Mouse (Mus musculus) left cerebral cortex, adult 8-10 months (tissue): Measurements from ENCODE around the gene Ptpn1. TPM values are rescaled to one million over a fixed set of nuclear protein-coding genes. Genes with fewer than 3 reads are reported as not detected.

Experiments used
- DNase-seq, 2 experiments: peaks; one replicate each; pipeline ENCODE4 v3.0.0; 2022; ENCODE audit warnings: low spot score in 2 of 2
- total RNA-seq, 4 experiments: library from RNA; stranded (reverse); gene quantifications; 2 replicates each; pipeline ENCODE4 v1.2.4; 2022

Ptpn1 gene
- 10 to 100 TPM; 40.0 to 54.9 (median 50.1) TPM for total RNA-seq

DNA sequence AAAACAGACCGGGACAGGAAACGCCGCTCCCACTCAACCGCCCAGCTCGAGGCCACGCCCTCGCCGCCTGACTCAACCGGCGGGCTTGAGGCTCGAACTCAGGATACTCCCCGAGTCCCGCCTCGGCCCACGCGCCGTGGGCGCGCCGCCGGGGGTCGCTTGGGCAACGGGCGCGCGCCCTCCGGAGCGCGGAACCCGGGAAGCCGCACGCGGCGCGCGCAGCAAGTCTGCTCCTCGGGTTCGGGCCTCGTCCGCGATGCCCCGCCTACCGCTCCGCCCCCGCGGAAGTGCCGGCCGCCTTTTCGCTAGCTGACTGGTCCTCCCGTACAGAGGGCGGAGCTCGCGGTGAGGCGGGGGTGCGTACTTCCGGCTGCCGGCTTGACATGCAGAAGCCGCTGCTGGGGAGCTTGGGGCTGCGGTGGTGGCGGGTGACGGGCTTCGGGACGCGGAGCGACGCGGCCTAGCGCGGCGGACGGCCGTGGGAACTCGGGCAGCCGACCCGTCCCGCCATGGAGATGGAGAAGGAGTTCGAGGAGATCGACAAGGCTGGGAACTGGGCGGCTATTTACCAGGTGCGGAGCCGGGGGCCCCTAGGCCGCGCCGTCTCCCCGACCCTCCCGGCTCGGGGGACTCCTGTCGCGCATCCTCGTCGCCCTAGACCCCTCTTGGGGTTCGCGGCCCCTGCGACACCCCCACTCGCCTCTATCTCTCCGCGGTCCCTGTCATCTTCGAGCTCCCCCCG, at the start of gene Ptpn1:
Ptpn1 (plus strand) TSS at position 73 of the 742 bp plus-strand sequence.
- DNase-seq, result peak; percentile 95 to 97

DNA sequence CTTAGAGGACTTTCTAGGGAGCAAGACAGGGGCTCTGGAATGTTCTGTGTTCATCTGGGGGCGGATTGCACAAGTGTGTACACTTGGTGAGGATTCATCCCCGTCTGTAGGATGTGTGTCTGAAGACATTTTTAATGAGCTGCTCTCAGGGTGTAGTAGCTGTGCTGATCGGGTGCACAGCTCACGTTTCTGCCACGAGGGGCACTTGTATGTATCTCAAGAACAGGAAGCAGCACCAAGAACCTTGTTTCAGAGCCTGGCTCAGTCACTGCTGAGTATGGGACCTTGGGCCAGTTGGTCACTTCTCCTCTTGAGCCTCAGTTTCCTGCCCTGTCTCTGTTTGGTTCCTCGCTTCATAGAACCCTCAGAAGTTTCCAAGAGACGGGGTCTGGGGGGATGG, 45.4 kb upstream of the Ptpn1 start:
- DNase-seq, result no peak

DNA sequence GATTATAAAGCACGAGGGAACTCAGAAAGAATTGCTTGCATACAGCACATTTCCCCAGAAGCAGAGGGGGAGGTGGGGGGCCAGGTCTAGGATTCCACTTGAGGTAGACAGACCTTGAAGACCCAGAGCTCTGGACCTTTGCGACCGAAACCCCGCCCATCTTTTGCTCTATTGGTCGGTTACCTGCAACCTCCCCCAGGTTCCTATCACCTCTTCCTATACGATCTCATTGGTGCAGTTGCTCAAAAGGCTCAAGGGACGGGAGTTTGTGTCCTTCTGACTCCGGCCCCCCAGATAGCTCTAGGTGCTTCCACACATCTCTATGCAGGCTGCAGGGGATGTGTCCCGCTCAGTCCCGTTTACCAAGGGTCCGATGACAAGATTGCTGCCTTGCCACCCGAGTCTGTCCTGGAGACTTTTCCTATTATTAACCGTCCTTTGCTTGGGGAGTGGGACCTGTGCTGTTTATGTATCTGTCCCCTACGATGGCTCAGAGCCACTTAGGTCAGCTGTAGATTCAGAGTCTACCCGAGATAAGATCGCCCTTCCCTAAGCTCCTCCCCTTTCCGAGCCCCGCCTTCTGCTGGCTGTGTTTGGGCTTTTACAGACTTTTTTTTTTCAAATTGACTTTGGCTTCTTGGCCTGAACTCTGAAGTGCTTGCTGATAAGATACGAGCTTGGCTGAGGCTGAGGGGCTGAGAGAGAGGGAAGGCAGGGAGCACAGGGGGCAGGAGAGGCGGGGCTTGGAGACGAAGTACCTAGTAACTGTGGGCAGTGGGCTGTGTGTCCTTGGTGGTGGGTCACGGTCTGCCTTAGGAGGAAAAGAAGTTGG, 44.1 kb upstream of the Ptpn1 start:
- no peak for DNase-seq

DNA sequence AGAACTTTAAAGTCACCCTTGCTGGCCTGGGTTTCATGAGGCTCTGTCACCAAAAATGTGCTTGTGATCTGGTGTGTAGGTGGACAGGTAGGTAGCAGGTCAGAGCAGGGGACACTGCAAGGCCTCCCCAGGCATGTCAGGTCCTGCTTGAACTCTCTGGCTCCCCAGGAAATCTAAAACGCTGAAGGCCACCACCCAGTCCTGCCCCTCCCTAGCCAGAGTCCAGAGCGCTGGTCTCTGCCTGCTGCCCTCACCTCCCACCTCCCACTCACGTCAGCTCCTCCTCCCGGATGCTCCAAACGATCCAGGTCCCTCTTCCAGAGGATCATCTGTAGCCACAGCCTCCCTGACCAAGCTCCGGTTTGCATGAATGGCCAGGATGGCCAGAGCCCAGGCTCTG, 43.0 kb upstream of the Ptpn1 start:
- no peak for DNase-seq

DNA sequence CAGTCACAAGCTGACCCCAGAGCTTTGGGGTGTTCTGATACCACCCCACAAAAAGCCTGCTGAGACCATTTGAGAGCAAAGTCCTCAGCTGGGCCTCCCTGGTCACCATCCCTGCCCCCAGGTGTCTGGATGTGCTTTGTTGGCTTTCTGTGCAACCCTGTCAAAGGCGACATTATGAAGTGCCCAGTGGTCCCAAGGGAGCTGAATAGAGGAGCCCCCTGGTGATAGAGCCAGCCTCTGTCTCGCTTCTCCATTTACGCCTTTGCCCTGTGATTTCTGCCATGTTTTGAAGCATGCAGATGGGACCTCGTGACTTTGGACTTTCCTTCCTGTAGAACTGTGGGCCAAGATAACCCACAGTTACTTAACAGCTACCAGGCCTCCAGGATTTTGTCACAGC, 42.0 kb upstream of the Ptpn1 start:
- no peak for DNase-seq

DNA sequence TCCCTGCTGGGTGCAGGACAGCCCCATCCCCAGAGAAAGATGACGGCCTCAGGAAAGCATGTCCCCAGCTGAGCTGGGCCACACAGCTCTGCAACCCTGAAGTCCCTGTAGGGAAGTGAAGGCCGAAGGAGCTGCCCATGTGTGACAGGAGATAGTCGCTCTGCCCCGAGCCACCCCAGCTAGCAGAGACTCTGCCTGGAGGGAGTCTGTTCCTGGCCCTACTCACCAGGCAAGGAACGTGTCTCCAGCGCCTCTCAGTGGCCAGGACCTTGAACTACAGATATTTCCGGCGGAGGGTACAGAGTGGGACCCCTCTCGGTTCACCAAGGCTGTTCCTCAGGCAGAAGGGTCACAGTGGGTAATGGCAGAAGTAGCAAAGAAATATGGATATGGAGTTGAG, 39.9 kb upstream of the Ptpn1 start:
- peak in 1 of 2 experiments; percentile 33 for DNase-seq

DNA sequence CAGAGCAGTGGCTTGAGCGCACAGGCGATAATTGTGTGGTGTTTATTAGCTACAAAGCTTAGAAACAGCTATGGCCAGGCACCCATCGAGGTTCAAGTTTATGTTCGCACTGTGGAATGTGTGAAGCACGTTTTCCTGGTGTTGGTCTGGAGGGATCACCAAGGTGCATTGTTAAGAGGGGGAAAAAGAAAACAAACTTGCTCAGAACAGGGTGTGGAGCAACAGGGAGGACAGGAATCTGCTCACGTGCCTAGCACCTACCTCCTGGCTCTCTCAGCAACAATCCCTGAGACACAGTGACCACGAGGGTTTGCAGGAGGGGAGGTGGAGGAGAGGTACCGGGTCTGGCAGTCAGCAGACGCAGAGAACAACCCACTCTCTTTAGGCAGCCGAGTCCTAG, 38.2 kb upstream of the Ptpn1 start:
- no peak for DNase-seq

DNA sequence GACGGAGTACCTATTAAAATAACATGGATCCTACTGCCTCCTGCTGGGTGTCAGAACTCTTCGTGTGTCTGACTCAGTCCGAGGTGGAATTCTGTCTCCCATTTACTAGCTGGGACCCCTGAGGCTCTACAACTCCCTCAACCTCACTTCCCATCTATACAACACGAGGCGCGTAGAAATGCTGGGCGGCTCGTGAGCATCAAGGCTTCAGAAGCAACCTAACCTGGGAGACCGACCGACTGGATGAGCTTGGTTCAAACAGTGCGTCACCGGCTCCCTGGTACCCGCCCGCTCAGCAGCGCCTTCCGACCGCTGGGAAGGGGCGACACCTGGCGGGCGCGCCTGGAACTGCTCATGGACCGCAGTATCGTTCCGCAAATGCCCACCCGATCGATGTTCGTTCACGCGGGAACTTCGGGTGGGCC, 36.9 kb upstream of the Ptpn1 start:
- DNase-seq, result peak; percentile 52 to 88

DNA sequence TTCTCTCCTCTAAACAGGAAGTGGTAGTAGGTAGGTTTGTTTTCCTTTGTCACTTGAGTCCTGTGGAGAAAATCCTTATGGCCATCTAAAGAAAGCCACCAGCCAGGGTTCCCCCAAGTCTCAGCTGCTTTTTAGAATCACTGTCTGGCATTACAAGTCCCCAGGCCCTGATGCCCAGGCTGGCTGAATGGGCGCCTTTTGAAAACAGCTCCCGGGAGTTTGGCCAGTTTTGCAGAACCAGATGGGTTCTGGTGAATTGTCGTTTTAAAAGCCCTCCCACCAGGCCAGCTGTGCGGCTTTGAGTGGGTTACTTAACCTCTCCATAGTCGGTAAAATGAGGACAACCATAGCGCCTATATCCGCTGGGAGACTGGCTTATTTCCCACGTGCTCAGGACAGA, 34.0 kb upstream of the Ptpn1 start:
- DNase-seq, result no peak

DNA sequence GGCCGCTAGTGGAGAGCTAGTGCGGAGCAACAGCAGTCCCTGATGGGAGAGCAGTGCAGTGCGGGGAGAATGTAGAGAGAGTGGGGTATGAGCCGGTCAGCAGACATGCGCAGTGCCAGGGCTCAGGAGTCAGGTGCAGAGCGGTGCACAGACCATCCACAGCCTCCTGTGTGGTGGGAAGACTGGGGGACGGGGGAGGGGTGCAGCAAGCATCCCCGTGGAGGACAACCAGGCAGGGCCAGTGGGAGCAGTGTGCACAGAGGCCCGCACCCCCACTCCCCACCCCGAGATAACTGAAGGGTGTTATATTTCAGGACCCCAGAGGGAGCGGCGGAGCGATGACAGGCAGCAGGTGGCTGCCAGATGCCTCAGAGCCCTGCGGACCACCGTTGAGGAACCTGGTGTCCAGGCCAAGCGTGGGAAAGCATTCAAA, 31.9 kb upstream of the Ptpn1 start:
- DNase-seq, result no peak

DNA sequence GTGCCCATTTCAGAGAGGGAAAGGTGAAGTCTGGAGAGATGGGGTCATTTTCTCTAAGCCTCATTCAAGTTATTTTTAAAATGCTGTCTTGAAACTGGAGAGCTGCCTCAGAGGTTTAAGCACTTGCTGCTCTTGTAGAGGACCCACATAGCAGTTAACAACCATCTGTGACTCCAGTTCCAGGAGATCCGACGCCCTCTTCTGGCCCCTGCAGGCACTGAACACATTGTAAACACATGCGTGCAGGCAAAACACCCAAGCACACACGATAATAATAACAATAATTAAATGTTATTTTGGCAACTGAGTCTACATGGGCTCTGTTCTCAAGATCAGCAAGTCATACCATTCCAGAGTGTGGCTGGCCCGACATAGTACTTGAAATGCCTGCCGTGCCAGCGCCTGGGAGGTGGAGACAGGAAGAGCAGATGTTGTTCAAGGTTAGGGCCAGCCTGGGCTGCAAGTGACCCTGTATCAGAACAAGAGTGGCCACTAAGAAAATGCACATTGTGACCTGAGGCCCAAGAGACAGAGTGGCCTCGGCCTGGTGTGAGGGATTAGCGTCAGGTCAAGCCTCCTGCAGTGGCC, 29.6 kb upstream of the Ptpn1 start:
- no peak for DNase-seq

DNA sequence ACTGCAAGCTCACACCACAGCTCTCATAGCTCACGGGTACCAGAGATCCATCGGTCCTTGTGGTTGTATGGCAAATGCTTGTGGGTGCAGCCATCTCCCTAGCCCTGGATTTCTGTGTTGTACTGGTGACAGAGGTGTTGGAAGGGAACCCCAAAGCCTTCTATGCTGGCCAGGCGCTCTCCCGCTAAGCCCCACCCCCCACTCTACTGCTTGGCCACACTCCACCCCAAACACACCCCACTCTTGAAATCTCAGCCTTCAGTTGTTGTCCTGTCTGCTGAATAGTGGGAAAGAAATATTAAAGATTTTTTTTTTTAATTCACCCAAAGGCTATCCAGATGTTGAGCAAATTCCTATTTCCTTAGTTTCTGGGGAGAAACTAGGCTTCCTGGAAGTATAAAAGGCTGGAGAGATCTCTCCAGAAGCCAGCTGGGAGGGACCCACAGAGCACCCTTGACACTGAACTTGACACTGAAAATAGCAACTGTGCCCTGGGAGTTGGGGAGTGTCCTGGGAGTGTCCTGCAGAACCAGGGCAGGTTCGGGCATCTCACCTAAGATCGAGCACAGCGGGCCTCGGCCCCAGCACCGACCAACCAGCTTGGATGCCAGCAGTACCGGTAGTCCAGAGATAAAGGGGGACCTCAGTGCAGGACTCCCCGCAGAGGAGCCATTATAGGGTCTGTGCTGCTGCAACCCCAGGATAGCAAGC, 28.5 kb upstream of the Ptpn1 start:
- no peak for DNase-seq

DNA sequence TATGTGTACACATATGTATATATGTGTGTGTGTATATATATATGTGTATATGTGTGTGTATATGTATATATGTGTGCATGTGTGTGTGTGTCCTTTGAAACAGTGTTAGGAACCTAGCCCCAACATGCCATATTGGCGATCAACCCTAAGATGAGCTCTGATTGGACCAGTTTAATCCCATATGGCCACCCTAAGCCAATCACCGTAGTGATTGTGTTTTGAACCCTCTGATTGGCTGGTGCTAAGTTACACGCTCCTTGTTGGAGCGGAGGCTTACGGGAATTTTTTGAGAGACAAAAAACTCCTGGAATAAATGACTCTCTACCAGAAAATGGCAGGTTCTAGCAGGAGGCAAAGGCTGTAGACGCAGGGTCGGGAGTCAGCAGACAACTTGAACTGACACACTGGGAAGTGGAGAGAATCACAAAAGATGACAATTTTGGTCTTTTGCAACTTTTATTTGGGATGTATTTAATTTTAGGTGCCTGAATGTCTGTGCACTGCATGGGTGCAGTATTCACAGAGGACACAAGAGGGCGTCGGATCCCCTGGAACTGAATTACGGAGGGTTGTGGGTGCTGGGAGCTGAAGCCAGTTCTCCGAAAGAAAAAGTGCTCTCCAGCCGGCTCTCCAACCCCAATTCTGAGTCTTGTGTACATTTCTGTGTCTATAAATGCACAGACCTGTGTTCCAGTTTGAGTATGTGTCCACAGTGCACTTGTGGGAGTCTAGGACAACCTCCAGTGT, 27.1 kb upstream of the Ptpn1 start:
- DNase-seq, result no peak

DNA sequence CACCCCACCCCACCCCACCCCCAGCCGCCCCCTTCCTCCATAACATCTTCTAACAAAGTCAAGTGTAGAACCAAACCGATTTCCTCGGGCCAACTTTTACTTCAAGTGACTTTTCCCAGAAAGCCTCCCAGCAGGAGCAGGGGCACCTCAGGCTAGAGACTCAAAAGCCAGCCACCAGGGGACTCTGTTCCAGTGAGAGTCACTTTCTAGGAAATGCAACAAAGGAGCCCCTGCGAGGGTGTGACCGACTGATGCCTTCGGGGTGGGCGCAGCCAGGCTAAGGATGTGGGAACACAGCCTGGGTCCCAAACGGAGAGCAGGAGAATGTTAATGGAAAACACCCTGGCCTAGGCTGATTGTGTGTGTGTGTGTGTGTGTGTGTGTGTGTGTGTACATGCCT, 26.3 kb upstream of the Ptpn1 start:
- DNase-seq, result no peak

DNA sequence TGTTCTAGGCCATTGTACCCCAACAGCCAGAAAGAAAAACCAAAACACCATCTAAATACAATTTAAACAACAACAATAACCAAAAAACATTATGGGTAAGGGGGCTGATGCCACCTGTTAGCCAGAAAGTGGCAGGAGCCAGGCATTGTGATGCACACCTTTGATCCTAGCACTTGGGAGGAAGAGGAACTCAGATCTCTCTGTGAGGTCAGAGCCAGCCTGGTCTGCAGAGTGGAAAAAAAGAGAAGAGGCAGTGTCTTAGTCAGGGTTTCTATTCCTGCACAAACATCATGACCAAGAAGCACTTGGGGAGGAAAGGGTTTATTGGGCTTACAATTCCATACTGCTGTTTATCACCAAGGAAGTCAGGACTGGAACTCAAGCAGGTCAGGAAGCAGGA, 25.1 kb upstream of the Ptpn1 start:
- no peak for DNase-seq

DNA sequence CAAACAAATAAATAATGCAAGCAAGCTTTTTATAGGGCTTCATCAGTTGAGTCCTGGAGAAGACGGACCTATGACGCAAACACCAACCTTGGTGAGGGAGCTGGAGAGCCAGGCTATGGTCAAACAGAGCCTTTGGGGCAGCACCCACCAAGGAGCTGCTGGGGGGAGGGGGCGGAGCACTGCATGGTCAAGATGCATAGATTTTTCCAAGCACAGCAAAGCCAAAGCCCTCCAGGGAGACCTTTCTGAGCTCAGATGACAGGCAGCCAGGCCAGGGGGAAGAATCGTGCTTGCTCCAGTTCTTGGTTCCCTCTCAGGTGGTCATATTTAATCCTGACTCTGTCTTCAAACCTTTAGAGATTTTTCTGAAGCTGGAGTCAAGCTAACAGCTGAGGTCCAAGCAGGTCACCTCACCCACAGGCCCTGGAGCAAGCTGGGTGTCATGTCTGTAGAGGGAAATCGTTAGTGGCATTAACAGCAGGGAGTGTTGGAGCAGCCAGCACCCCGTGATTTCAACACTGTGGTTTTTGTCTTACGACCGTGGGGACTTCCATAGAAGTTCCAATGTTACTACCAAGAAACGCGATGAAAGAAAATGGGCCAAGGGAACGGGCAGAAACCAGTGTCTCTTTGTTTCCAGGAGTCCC, 22.2 kb upstream of the Ptpn1 start:
- DNase-seq, result no peak

DNA sequence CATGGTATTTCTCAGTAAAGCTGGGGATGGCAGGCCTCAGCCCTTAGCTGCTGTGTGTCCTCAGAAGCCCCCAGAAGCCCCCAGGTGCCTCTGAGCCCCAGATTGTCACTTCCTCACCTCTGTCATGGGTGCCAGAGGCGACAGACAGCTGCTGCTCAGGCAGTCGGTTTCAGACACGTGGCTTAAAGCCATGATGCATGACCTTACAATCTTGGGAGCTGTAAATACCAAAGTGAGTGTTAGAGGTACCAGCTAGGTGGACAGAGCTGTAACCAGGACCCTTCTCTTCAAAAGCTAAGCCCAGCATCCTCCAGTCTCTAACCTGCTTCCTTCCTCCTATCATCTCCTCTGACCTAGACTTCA, 21.7 kb upstream of the Ptpn1 start:
- no peak for DNase-seq

DNA sequence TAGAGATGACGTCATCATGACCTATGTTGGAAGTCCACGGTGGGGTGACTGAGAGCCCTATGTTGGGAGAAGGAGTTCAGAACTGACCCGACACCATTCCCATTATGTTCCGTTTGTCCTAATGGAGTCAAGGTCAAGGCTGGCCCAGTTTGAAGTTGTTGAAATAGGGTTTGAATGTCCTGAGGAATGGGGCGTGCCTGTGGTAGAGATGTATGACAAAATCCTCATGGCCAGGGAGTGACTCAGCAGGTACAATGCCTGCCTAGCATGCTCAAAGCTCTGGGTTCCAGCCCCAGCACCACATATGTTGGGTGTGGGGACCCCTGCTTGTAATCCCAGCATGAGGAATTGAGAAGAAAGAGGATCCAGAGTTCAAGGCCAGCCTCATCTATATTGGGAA, 20.3 kb upstream of the Ptpn1 start:
- no peak for DNase-seq

DNA sequence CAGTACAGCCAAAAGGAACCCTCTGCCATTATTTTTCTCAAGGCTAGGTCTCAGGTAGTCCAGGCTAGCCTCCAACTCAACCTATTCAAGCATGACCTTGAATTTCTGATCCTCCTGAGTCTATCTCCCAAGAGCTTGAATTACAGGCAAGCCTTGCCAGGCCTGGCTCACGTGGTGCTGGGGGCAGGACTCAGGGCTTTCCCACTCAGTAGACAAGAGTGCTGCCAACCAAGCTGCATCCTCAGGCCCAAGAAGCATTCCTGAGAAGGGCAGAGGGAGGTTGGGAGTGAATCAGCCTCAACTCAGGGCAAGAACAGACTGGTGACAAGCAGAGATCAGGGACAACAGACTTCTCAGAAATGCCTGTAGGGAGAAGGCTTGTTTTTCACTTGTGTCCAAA, 12.8 kb upstream of the Ptpn1 start:
- no peak for DNase-seq

DNA sequence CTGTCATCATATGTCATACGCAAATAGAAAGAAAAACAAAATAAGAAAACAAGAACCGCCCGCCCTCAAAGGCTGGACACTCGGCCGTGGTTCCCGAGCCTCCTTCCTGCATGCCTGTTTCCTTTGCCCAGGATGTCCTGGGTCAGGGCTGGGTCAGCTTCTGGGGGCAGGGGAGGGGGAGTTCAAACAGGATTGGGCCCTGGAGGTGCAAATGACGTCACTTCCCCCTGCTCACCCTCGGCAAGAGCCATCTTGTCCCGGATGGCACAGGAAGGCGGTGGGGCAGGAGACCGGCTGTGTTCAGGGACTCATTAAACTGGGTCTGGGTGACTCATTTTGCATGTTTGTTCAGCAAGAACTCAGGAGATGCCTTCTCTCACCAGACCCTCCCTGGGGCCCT, 11.8 kb upstream of the Ptpn1 start:
- DNase-seq, result no peak
